Mouse (Mus musculus) myocyte (in vitro differentiated cells): ENCODE results near the gene 9130213A22Rik.

Experiments
- POLR2A ChIP-seq: IDR thresholded peaks from one replicate; pipeline ENCODE4 v1.6.1; 2011; ENCODE audit warnings: low read depth, mild to moderate bottlenecking, control low read depth, moderate library complexity; ENCODE audit not compliant: insufficient read length
- SRF ChIP-seq: IDR thresholded peaks from one replicate; pipeline ENCODE4 v1.6.1; 2011; ENCODE audit warnings: low read depth; ENCODE audit not compliant: control insufficient read depth, insufficient read length

GRCm38 (mm10) chr11:69076572-69076971, 45.8 kb downstream of the 9130213A22Rik start:
- no peak for TF ChIP-seq POLR2A
- no peak for TF ChIP-seq SRF
